Mouse (Mus musculus) kidney, embryonic 16.5 days (tissue): ENCODE results near the gene Phlpp1. TPM values are rescaled to one million over a fixed set of nuclear protein-coding genes. Genes with fewer than 3 reads are reported as not detected.

ENCODE experiments used
- ATAC-seq: fragments of 200-750 bp; cut with Nextera tagmentation; 2 replicates; pipeline ENCODE4 v1.8.0; 2017; ENCODE audit warnings: moderate TSS enrichment; ENCODE audit not compliant: low FRiP score, low TSS enrichment
- H3K27ac ChIP-seq: fragments of 300-500 bp; sonication (generic); 2 replicates; pipeline ENCODE4 v1.5.1; 2014; ENCODE audit warnings: low read length
- H3K27me3 ChIP-seq: fragments of 300-500 bp; sonication (generic); 2 replicates; pipeline ENCODE4 v1.6.1; 2014; ENCODE audit warnings: low read length, control low read depth, mixed read lengths; ENCODE audit not compliant: insufficient read depth
- H3K36me3 ChIP-seq: fragments of 300-500 bp; sonication (generic); 2 replicates; pipeline ENCODE4 v1.6.1; 2014; ENCODE audit warnings: low read length, control low read depth, mixed read lengths; ENCODE audit not compliant: insufficient read depth
- H3K4me1 ChIP-seq: fragments of 300-500 bp; sonication (generic); 2 replicates; pipeline ENCODE4 v1.6.1; 2014; ENCODE audit warnings: low read length, control low read depth, mixed read lengths; ENCODE audit not compliant: insufficient read depth
- H3K4me2 ChIP-seq: fragments of 300-500 bp; sonication (generic); replicated peaks from 2 replicates; pipeline ENCODE4 v1.6.1; 2014; ENCODE audit warnings: low read depth, low read length
- H3K4me3 ChIP-seq: fragments of 300-500 bp; sonication (generic); 2 replicates; pipeline ENCODE4 v1.5.1; 2014; ENCODE audit warnings: mild to moderate bottlenecking, low read length
- H3K9ac ChIP-seq: fragments of 300-500 bp; sonication (generic); replicated peaks from 2 replicates; pipeline ENCODE4 v1.6.1; 2014; ENCODE audit warnings: low read length
- H3K9me3 ChIP-seq: fragments of 300-500 bp; sonication (generic); 2 replicates; pipeline ENCODE4 v1.6.1; 2016; ENCODE audit warnings: low read length, control low read depth
- WGBS: fragments of 180-500 bp; shearing (Covaris S2); extraction: QIAGEN DNeasy Blood & Tissue Kit; methylation state at CpG from one replicate; pipeline ENCODE4 v1.1.7; 2014; 5-methylcytosine and 5-hydroxymethylcytosine counted together
- polyA plus RNA-seq: library from polyadenylated mRNA; unstranded; fragments of >200 nt; fragmentation: Nextera tagmentation; extraction: Ambion mirVana; gene quantifications from 2 replicates; pipeline ENCODE4 v1.2.1, GENCODE M21; 2015

Gene Phlpp1
- polyA plus RNA-seq, 1 experiment from 2014 or later: 3.0 TPM

GRCm38 (mm10) chr1:106201929-106202328 is 30.4 kb downstream of the Phlpp1 start:
- 71% methylated on average over 4 of the region's 4 CpGs for WGBS
- Histone ChIP-seq H3K36me3 (no peaks in the 10 kb centered on the region), H3K9me3 (no peaks in the 10 kb centered on the region), H3K27me3 (no peaks in the 10 kb centered on the region), H3K4me2 (no peak overlapping the region), H3K4me1 (peaks cover 25% of the 10 kb centered on the region), H3K9ac (no peak overlapping the region), H3K27ac (no peak overlapping the region), H3K4me3 (no peak overlapping the region)
- no peak for ATAC-seq

- H3K27ac ChIP-seq: no peak overlapping the region
- H3K4me3 ChIP-seq: no peak overlapping the region
- no peak for ATAC-seq
- no peaks in the 10 kb centered on the region for H3K27me3 ChIP-seq
- 75% methylated on average over 3 of the region's 3 CpGs for WGBS
- H3K9me3 ChIP-seq: no peaks in the 10 kb centered on the region
- no peaks in the 10 kb centered on the region for H3K36me3 ChIP-seq
- no peak overlapping the region for H3K4me2 ChIP-seq
- peaks cover 29% of the 10 kb centered on the region for H3K4me1 ChIP-seq
- H3K9ac ChIP-seq: no peak overlapping the region
Measured at GRCm38 (mm10) chr1:106203942-106204341, 32.4 kb downstream of the Phlpp1 start.

- H3K27ac ChIP-seq: no peak overlapping the region
- ATAC-seq: peak; percentile 88
- peaks cover 25% of the 10 kb centered on the region; the same call in 1 of the 2 replicates for H3K4me1 ChIP-seq
- no peaks in the 10 kb centered on the region for H3K36me3 ChIP-seq
- no peak overlapping the region for H3K9ac ChIP-seq
- H3K27me3 ChIP-seq: no peaks in the 10 kb centered on the region
- no peaks in the 10 kb centered on the region for H3K9me3 ChIP-seq
- H3K4me2 ChIP-seq: no peak overlapping the region
- WGBS: 35% methylated on average over 3 of the region's 3 CpGs
- H3K4me3 ChIP-seq: no peak overlapping the region
Measured at GRCm38 (mm10) chr1:106204350-106204749, 32.8 kb downstream of the Phlpp1 start.

GRCm38 (mm10) chr1:106208581-106208980 is 37.0 kb downstream of the Phlpp1 start:
- Histone ChIP-seq H3K36me3 (no peaks in the 10 kb centered on the region), H3K4me2 (no peak overlapping the region), H3K27me3 (no peaks in the 10 kb centered on the region), H3K9me3 (no peaks in the 10 kb centered on the region), H3K4me1 (peaks cover 21% of the 10 kb centered on the region; the same call in 1 of the 2 replicates), H3K27ac (no peak overlapping the region), H3K9ac (no peak overlapping the region), H3K4me3 (no peak overlapping the region)
- ATAC-seq: no peak
- WGBS: 65% methylated on average over 5 of the region's 5 CpGs

GRCm38 (mm10) chr1:106210461-106210860 is 38.9 kb downstream of the Phlpp1 start:
- Histone ChIP-seq H3K4me2 (no peak overlapping the region), H3K9me3 (no peaks in the 10 kb centered on the region), H3K4me3 (no peak overlapping the region), H3K4me1 (peaks cover 8% of the 10 kb centered on the region; the same call in 1 of the 2 replicates), H3K36me3 (no peaks in the 10 kb centered on the region), H3K27ac (no peak overlapping the region), H3K27me3 (no peaks in the 10 kb centered on the region), H3K9ac (no peak overlapping the region)
- WGBS: 59% methylated on average over 3 of the region's 3 CpGs
- ATAC-seq: no peak

- no peak overlapping the region for H3K9ac ChIP-seq
- no peaks in the 10 kb centered on the region for H3K36me3 ChIP-seq
- H3K4me2 ChIP-seq: no peak overlapping the region
- ATAC-seq: no peak
- H3K4me1 ChIP-seq: peaks cover 8% of the 10 kb centered on the region; the same call in 1 of the 2 replicates
- H3K27me3 ChIP-seq: no peaks in the 10 kb centered on the region
- no peak overlapping the region for H3K4me3 ChIP-seq
- no peaks in the 10 kb centered on the region for H3K9me3 ChIP-seq
- 84% methylated on average over 5 of the region's 5 CpGs for WGBS
- H3K27ac ChIP-seq: no peak overlapping the region
Measured at GRCm38 (mm10) chr1:106211146-106211545, 39.6 kb downstream of the Phlpp1 start.

- Histone ChIP-seq H3K9ac (no peak overlapping the region), H3K27ac (no peak overlapping the region), H3K4me3 (no peak overlapping the region), H3K4me1 (no peaks in the 10 kb centered on the region), H3K4me2 (no peak overlapping the region), H3K27me3 (no peaks in the 10 kb centered on the region), H3K9me3 (peaks cover 6% of the 10 kb centered on the region), H3K36me3 (no peaks in the 10 kb centered on the region)
- WGBS: 71% methylated on average over 6 of the region's 6 CpGs
- ATAC-seq: no peak
Measured at GRCm38 (mm10) chr1:106220431-106220830, 48.9 kb downstream of the Phlpp1 start.

- 87% methylated on average over 1 of the region's 1 CpGs for whole genome bisulfite sequencing
Measured at GRCm38 (mm10) chr1:106221371-106221770, 49.8 kb downstream of the Phlpp1 start.

GRCm38 (mm10) chr1:106221964-106222363 is 50.4 kb downstream of the Phlpp1 start:
- Histone ChIP-seq H3K9me3 (peaks cover 6% of the 10 kb centered on the region), H3K27me3 (no peaks in the 10 kb centered on the region), H3K4me3 (no peak overlapping the region), H3K9ac (no peak overlapping the region), H3K4me1 (no peaks in the 10 kb centered on the region), H3K27ac (no peak overlapping the region), H3K4me2 (no peak overlapping the region), H3K36me3 (no peaks in the 10 kb centered on the region)
- no peak for ATAC-seq
- 40% methylated on average over 2 of the region's 2 CpGs for WGBS

More at GRCm38 (mm10) chr1:106221371-106221770, 49.8 kb downstream of the Phlpp1 start:
- no peaks in the 10 kb centered on the region for H3K27me3 ChIP-seq
- H3K9me3 ChIP-seq: peaks cover 6% of the 10 kb centered on the region
- no peaks in the 10 kb centered on the region for H3K36me3 ChIP-seq
- no peak overlapping the region for H3K4me3 ChIP-seq
- H3K4me1 ChIP-seq: no peaks in the 10 kb centered on the region
- no peak overlapping the region for H3K9ac ChIP-seq
- no peak for ATAC-seq
- H3K27ac ChIP-seq: no peak overlapping the region
- no peak overlapping the region for H3K4me2 ChIP-seq

- Histone ChIP-seq H3K27ac (no peak overlapping the region), H3K4me1 (no peaks in the 10 kb centered on the region), H3K27me3 (no peaks in the 10 kb centered on the region), H3K36me3 (no peaks in the 10 kb centered on the region), H3K4me2 (no peak overlapping the region), H3K9me3 (peaks cover 6% of the 10 kb centered on the region), H3K9ac (no peak overlapping the region), H3K4me3 (no peak overlapping the region)
- no peak for ATAC-seq
- 75% methylated on average over 7 of the region's 7 CpGs for WGBS
Measured at GRCm38 (mm10) chr1:106226613-106227012, 55.1 kb downstream of the Phlpp1 start.
